Mouse (Mus musculus): ENCODE results near the gene Hnrnpl. TPM values are rescaled to one million over a fixed set of nuclear protein-coding genes. Genes with fewer than 3 reads are reported as not detected.
A peak's percentile ranks its signal among the peaks of the same experiment; 100 is the strongest.

Hnrnpl gene
- polyA plus RNA-seq, 1 experiment from 2014 or later: 301 TPM

DNA sequence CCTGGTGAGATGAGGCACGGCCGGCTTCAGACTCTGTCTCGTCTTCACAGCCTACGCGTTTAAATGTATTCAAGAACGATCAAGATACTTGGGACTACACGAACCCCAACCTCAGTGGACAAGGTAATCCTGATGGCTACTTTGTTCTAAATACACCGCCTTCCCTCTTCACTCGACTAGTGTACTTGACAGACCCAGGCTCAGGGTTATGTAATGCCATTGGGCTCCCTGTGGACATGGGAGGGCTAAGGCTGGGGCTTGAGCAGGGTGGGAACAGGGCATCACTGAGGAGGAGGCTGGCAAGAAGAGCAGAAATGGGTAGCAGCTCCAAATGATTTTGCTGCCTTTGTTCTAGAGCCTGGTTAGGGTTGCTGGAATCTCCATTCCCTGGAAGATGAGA lies 6.9 kb downstream of the Hnrnpl start:
- 90% methylated on average over 9 of the region's 9 CpGs for WGBS
- peak overlapping the region; percentile 27; the same call in 1 of the 2 replicates for H3K9ac ChIP-seq
- ATAC-seq (ENCODE audit: insufficient number of reproducible peaks, insufficient read depth, low FRiP score, low TSS enrichment, low read depth): no peak
- H3K4me3 ChIP-seq: no peak overlapping the region
- peaks cover 65% of the 10 kb centered on the region for H3K4me1 ChIP-seq
- no peaks in the 10 kb centered on the region for H3K27me3 ChIP-seq
- H3K36me3 ChIP-seq: peaks cover 82% of the 10 kb centered on the region
- no peak overlapping the region for H3K4me2 ChIP-seq
- no peaks in the 10 kb centered on the region for H3K9me3 ChIP-seq
- H3K27ac ChIP-seq: no peak overlapping the region

GRCm38 (mm10) chr7:28816201-28816600 lies 7.9 kb downstream of the Hnrnpl start:
- no peak overlapping the region for H3K9ac ChIP-seq
- H3K27me3 ChIP-seq: no peaks in the 10 kb centered on the region
- no peaks in the 10 kb centered on the region for H3K9me3 ChIP-seq
- WGBS: 87% methylated on average over 9 of the region's 9 CpGs
- no peak overlapping the region; the same call in 1 of the 2 replicates for H3K27ac ChIP-seq
- H3K4me2 ChIP-seq: no peak overlapping the region; the same call in 1 of the 2 replicates
- ATAC-seq (ENCODE audit: insufficient number of reproducible peaks, insufficient read depth, low FRiP score, low TSS enrichment, low read depth): no peak
- peaks cover 65% of the 10 kb centered on the region for H3K4me1 ChIP-seq
- no peak overlapping the region for H3K4me3 ChIP-seq
- peaks cover 92% of the 10 kb centered on the region for H3K36me3 ChIP-seq

GRCm38 (mm10) chr7:28816920-28817319 lies 8.6 kb downstream of the Hnrnpl start:
- Histone ChIP-seq H3K36me3 (peaks cover 99% of the 10 kb centered on the region), H3K9me3 (no peaks in the 10 kb centered on the region), H3K27me3 (no peaks in the 10 kb centered on the region), H3K4me2 (no peak overlapping the region), H3K9ac (no peak overlapping the region), H3K4me3 (0 out of 2 replicates have a peak overlapping the region, but pooled peaks have one; percentile 0), H3K27ac (no peak overlapping the region), H3K4me1 (peaks cover 64% of the 10 kb centered on the region)
- 92% methylated on average over 10 of the region's 10 CpGs for WGBS
- ATAC-seq (ENCODE audit: insufficient number of reproducible peaks, insufficient read depth, low FRiP score, low TSS enrichment, low read depth): no peak

DNA sequence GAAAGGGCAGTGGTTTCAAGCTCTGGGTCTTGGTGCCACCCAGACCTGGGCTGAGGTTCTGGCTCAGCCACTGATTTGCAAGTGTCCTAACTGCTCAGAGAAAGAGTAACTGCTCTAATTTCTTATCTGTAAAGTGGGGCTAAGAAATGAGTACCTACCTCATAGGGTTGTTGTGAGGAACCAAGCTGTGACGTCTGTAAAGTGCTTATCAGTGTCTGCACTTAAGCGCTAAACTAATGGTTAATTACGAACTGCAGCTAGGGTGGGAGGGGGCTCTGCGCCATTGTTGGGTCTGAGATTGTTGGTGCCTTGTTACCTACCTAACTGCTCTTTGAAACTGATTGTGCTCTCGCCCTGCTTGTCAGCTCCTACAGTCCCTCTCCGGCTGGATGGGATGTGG lies 9.2 kb downstream of the Hnrnpl start:
- H3K9ac ChIP-seq: no peak overlapping the region; the same call in 1 of the 2 replicates
- H3K4me1 ChIP-seq: peaks cover 58% of the 10 kb centered on the region
- no peaks in the 10 kb centered on the region for H3K27me3 ChIP-seq
- H3K4me2 ChIP-seq: no peak overlapping the region
- ATAC-seq (ENCODE audit: insufficient number of reproducible peaks, insufficient read depth, low FRiP score, low TSS enrichment, low read depth): no peak
- peak overlapping the region; percentile 8; the same call in 1 of the 2 replicates for H3K4me3 ChIP-seq
- H3K36me3 ChIP-seq: peaks cover 99% of the 10 kb centered on the region
- no peaks in the 10 kb centered on the region for H3K9me3 ChIP-seq
- no peak overlapping the region for H3K27ac ChIP-seq
- WGBS: 76% methylated on average over 6 of the region's 6 CpGs

DNA sequence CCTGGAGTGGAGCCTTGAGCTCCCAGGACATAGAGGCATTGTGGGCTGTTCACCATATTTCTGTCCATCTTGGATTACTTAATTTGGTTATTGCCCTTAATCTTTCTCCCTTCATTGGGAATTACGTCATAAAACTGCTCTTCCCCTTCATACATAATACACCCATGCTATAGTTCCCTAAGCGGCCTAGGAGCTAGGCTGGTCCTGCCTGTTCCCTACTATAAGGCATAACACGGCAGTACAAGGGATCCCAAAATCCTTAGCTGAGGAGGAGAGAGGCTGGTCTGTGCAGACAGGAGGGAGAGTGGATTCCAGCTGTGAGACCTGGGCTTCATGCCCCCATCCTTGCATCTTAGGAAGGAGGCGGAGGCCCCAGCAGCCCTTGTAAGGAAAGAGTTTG lies 9.6 kb downstream of the Hnrnpl start:
- Histone ChIP-seq H3K9me3 (no peaks in the 10 kb centered on the region), H3K4me1 (peaks cover 53% of the 10 kb centered on the region), H3K27ac (no peak overlapping the region; the same call in 1 of the 2 replicates), H3K36me3 (peaks cover 99% of the 10 kb centered on the region), H3K4me2 (no peak overlapping the region), H3K9ac (no peak overlapping the region), H3K4me3 (peak overlapping the region; percentile 8; the same call in 1 of the 2 replicates), H3K27me3 (no peaks in the 10 kb centered on the region)
- 82% methylated on average over 4 of the region's 4 CpGs for WGBS
- ATAC-seq (ENCODE audit: insufficient number of reproducible peaks, insufficient read depth, low FRiP score, low TSS enrichment, low read depth): no peak

DNA sequence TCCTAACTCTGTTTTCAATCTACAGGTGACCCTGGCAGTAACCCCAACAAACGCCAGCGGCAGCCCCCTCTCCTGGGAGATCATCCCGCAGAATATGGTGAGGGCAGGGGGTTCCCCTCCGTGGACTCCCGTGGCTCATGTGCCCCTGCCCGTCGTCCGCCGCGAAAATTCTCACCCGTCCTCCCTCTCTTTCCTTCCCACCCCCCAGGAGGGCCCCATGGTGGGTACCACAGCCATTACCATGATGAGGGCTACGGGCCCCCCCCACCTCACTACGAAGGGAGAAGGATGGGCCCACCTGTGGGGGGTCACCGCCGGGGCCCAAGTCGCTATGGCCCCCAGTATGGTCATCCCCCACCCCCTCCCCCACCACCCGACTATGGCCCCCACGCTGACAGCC lies 10.1 kb downstream of the Hnrnpl start:
- H3K4me3 ChIP-seq: no peak overlapping the region
- H3K27me3 ChIP-seq: no peaks in the 10 kb centered on the region
- peaks cover 96% of the 10 kb centered on the region for H3K36me3 ChIP-seq
- no peak overlapping the region for H3K9ac ChIP-seq
- ATAC-seq (ENCODE audit: insufficient number of reproducible peaks, insufficient read depth, low FRiP score, low TSS enrichment, low read depth): no peak
- no peaks in the 10 kb centered on the region for H3K9me3 ChIP-seq
- WGBS: 78% methylated on average over 18 of the region's 18 CpGs
- no peak overlapping the region for H3K4me2 ChIP-seq
- peak overlapping the region; percentile 4; the same call in 1 of the 2 replicates for H3K27ac ChIP-seq
- H3K4me1 ChIP-seq: peaks cover 49% of the 10 kb centered on the region

DNA sequence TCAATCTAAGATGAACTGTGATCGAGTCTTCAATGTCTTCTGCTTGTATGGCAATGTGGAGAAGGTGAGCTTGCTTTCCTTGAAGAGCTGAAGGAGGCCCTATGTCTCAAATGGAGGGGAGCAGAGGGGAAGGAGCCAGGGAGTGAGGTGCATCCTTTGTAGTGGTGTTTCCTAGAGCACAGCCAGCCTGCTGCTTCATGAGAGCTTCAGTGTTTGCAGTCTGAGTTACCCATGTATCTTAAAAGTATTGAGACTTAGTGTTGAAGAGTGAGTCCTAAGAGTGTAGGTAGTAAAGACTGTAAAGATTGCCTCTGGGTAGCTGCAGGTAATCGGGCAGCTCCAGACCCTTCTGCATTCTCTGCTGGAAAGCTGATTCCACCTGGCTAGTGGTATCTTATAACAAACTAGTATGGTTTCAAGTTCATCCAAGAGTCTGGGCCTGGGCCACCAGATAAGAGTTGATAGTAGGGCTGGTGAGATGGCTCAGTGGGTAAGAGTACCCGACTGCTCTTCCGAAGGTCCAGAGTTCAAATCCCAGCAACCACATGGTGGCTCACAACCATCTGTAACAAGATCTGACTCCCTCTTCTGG lies 10.6 kb downstream of the Hnrnpl start:
- no peak for ATAC-seq (ENCODE audit: insufficient number of reproducible peaks, insufficient read depth, low FRiP score, low TSS enrichment, low read depth)
- peaks cover 91% of the 10 kb centered on the region for H3K36me3 ChIP-seq
- H3K4me2 ChIP-seq: no peak overlapping the region
- no peak overlapping the region for H3K27ac ChIP-seq
- no peaks in the 10 kb centered on the region for H3K9me3 ChIP-seq
- 88% methylated on average over 4 of the region's 4 CpGs for WGBS
- 0 out of 2 replicates have a peak overlapping the region, but pooled peaks have one; percentile 8 for H3K9ac ChIP-seq
- no peak overlapping the region for H3K4me3 ChIP-seq
- H3K4me1 ChIP-seq: peaks cover 43% of the 10 kb centered on the region
- no peaks in the 10 kb centered on the region for H3K27me3 ChIP-seq

DNA sequence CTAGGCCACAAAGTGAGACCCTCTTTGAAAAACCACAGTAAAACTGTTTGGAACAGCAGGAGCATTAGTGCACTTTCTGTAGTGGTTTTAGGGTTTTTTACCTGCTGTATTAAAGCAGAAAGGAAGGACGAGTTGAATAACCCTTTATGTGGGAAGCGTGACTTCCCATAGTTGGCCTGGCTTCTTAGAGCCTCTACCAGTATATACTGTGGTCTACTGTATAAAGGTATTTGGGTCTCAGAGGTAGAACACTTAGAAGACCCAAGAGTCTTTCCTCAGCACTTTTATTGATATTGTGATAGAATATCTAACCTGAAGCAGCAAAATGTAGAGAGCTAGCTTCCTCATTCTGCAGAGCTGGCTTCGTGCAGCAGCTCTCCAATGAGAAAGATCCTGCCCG lies 11.2 kb downstream of the Hnrnpl start:
- Histone ChIP-seq H3K4me1 (peaks cover 39% of the 10 kb centered on the region), H3K27me3 (no peaks in the 10 kb centered on the region), H3K9ac (no peak overlapping the region), H3K36me3 (peaks cover 85% of the 10 kb centered on the region), H3K4me3 (no peak overlapping the region), H3K4me2 (no peak overlapping the region), H3K27ac (no peak overlapping the region), H3K9me3 (no peaks in the 10 kb centered on the region)
- ATAC-seq (ENCODE audit: insufficient number of reproducible peaks, insufficient read depth, low FRiP score, low TSS enrichment, low read depth): no peak
- 83% methylated on average over 4 of the region's 4 CpGs for WGBS

GRCm38 (mm10) chr7:28820358-28821260 lies 12.3 kb downstream of the Hnrnpl start:
- peaks cover 74% of the 10 kb centered on the region for H3K36me3 ChIP-seq
- H3K4me2 ChIP-seq: no peak overlapping the region
- peaks cover 30% of the 10 kb centered on the region for H3K4me1 ChIP-seq
- H3K27ac ChIP-seq: peak overlapping the region; percentile 35; the same call in 1 of the 2 replicates
- ATAC-seq (ENCODE audit: insufficient number of reproducible peaks, insufficient read depth, low FRiP score, low TSS enrichment, low read depth): no peak
- no peak overlapping the region for H3K9ac ChIP-seq
- no peaks in the 10 kb centered on the region for H3K9me3 ChIP-seq
- no peak overlapping the region for H3K4me3 ChIP-seq
- H3K27me3 ChIP-seq: no peaks in the 10 kb centered on the region
- 65% methylated on average over 12 of the region's 12 CpGs for WGBS

- peaks cover 68% of the 10 kb centered on the region for H3K36me3 ChIP-seq
- H3K4me1 ChIP-seq: peaks cover 30% of the 10 kb centered on the region
- no peak overlapping the region for H3K4me3 ChIP-seq
- no peaks in the 10 kb centered on the region for H3K27me3 ChIP-seq
- H3K9me3 ChIP-seq: no peaks in the 10 kb centered on the region
- whole genome bisulfite sequencing: 70% methylated on average over 10 of the region's 10 CpGs
- peak overlapping the region; percentile 35 for H3K27ac ChIP-seq
- no peak overlapping the region for H3K9ac ChIP-seq
- no peak overlapping the region for H3K4me2 ChIP-seq
- ATAC-seq (ENCODE audit: insufficient number of reproducible peaks, insufficient read depth, low FRiP score, low TSS enrichment, low read depth): no peak
These were observed 13.0 kb downstream of the Hnrnpl start for GRCm38 (mm10) chr7:28821261-28821831.

- no peak for ATAC-seq (ENCODE audit: insufficient number of reproducible peaks, insufficient read depth, low FRiP score, low TSS enrichment, low read depth)
- H3K4me2 ChIP-seq: no peak overlapping the region
- WGBS: 71% methylated on average over 1 of the region's 1 CpGs
- H3K4me1 ChIP-seq: peaks cover 22% of the 10 kb centered on the region
- no peaks in the 10 kb centered on the region for H3K9me3 ChIP-seq
- H3K27me3 ChIP-seq: no peaks in the 10 kb centered on the region
- H3K36me3 ChIP-seq: peaks cover 59% of the 10 kb centered on the region
- H3K27ac ChIP-seq: peak overlapping the region; percentile 51; the same call in 1 of the 2 replicates
- H3K9ac ChIP-seq: no peak overlapping the region
- no peak overlapping the region for H3K4me3 ChIP-seq
These were observed 14.2 kb downstream of the Hnrnpl start for GRCm38 (mm10) chr7:28822556-28822955.

All from embryonic facial prominence, embryonic 13.5 days (tissue).